9 mouse cellular contexts compared by ENCODE assay signal in genomic region chr3:105771534-105771933, GRCm38 (mm10). TPM values are rescaled to one million over a fixed set of nuclear protein-coding genes. Genes with fewer than 3 reads are reported as not detected.
DNase-seq lines count a peak whose midpoint lies in the region; ATAC-seq lines count a peak whose summit lies in the region.
"Had no signal": no experiment of that assay in that cellular context is flagged by ENCODE, and none has a peak within 500 bp of the region (broad histone marks: within the 10 kb centered on the region; RNA-seq: fewer than 3 reads in every experiment).

No protein-coding gene starts in this region.

- ATAC-seq in CD4-positive, CD25-positive, alpha-beta regulatory T cell, adult 4 months = no peak
- ATAC-seq: intestine, embryonic 15.5 days had no signal

- DNase-seq in CD4-positive, CD25-positive, alpha-beta regulatory T cell, adult 2 months (ENCODE audit: low read depth, low spot score) = peak; percentile 68
- DNase-seq in lung, adult 18-20 months = peak; percentile 38 to 42
- no peak for DNase-seq in lung, postnatal 25 days (ENCODE audit: low spot score)
- peak; percentile 38 for DNase-seq in lung, postnatal 10 days
- DNase-seq in thymus, postnatal 25 days = peak; percentile 65
- DNase-seq in gastrocnemius, postnatal 4 days (ENCODE audit: low spot score in 2 of 2) = no peak
- DNase-seq in right cerebral cortex, adult 2 months (ENCODE audit: low spot score in 2 of 2) = no peak

RNA-seq across cellular contexts. Expression of gene Rap1a, which starts 29.6 kb away (rescaled TPM):
- polyA plus RNA-seq in CD4-positive, CD25-positive, alpha-beta regulatory T cell, adult 4 months (2017; shearing (Covaris generic)) = 100 to 1,000 TPM; 120 to 139 TPM
- total RNA-seq in gastrocnemius, postnatal 4 days (2021) = 100 to 1,000 TPM; 129 to 150 TPM

Comparison
In these comparisons a context has a peak if more than half of its experiments do, and no peak if none do; other contexts are left out.
1. DNase-seq: peak in CD4-positive, CD25-positive, alpha-beta regulatory T cell, adult 2 months (single experiment), lung, adult 18-20 months (2 of 2), lung, postnatal 10 days (single experiment) and thymus, postnatal 25 days (single experiment); none in lung, postnatal 25 days (single experiment), gastrocnemius, postnatal 4 days (0 of 2) and right cerebral cortex, adult 2 months (0 of 2).